Mouse (Mus musculus) MEL (cell line): Measurements from ENCODE around the gene Nfkbie. TPM values are rescaled to one million over a fixed set of nuclear protein-coding genes. Genes with fewer than 3 reads are reported as not detected.

Experiments used
- DNase-seq: peaks from one replicate; pipeline ENCODE4 v3.0.0; 2011; ENCODE audit warnings: low read depth, low spot score
- H3K27ac ChIP-seq: 2 replicates; pipeline ENCODE4 v1.5.1; 2012; ENCODE audit warnings: low read depth, mild to moderate bottlenecking, control low read depth, low read length, moderate library complexity; ENCODE audit not compliant: control insufficient read depth
- H3K27me3 ChIP-seq, 2 experiments: fragments of 150-350 bp in 1 of 2; sonication (generic) in 1 of 2; 2 replicates each; pipeline ENCODE4 v1.6.1; 2012; ENCODE audit warnings: low read length in 2 of 2, mild to moderate bottlenecking in 2 of 2, improper control_type of control experiment in 1 of 2, moderate library complexity in 1 of 2; ENCODE audit not compliant: insufficient read depth in 2 of 2, control insufficient read depth in 1 of 2
- H3K36me3 ChIP-seq, 2 experiments: 2 replicates each; pipeline ENCODE4 v1.6.1; 2012 to 2014; ENCODE audit warnings: low read length in 2 of 2, improper control_type of control experiment in 1 of 2, inconsistent platforms in 1 of 2, mild to moderate bottlenecking in 1 of 2; ENCODE audit not compliant: insufficient read depth in 2 of 2, control insufficient read depth in 1 of 2
- H3K4me1 ChIP-seq, 2 experiments: fragments of 150-350 bp in 1 of 2; sonication (generic) in 1 of 2; 2 replicates each; pipeline ENCODE4 v1.6.1; 2012; ENCODE audit warnings: low read length in 2 of 2, improper control_type of control experiment in 1 of 2, mild to moderate bottlenecking in 1 of 2; ENCODE audit not compliant: insufficient read depth in 2 of 2, control insufficient read depth in 1 of 2
- H3K4me3 ChIP-seq, 2 experiments: fragments of 150-350 bp in 1 of 2; sonication (generic) in 1 of 2; 2 replicates each; pipeline ENCODE4 v1.5.1; 2012; ENCODE audit warnings: low read depth in 2 of 2, low read length in 2 of 2, mild to moderate bottlenecking in 2 of 2, moderate library complexity in 2 of 2, control low read depth in 1 of 2, improper control_type of control experiment in 1 of 2; ENCODE audit not compliant: control insufficient read depth in 1 of 2, insufficient read depth in 1 of 2
- H3K79me2 ChIP-seq: 2 replicates; pipeline ENCODE4 v1.6.1; 2012; ENCODE audit warnings: mild to moderate bottlenecking, low read length, moderate library complexity; ENCODE audit not compliant: control insufficient read depth, poor library complexity, insufficient read depth
- H3K9ac ChIP-seq: 2 replicates; pipeline ENCODE4 v1.6.1; 2012; ENCODE audit warnings: low read depth, mild to moderate bottlenecking, control low read depth, low read length, moderate library complexity; ENCODE audit not compliant: control insufficient read depth, poor library complexity, severe bottlenecking
- H3K9me3 ChIP-seq: fragments of 150-350 bp; sonication (generic); replicated peaks from 2 replicates; pipeline ENCODE4 v1.6.1; 2012; ENCODE audit warnings: mild to moderate bottlenecking, low read length, improper control_type of control experiment, moderate library complexity; ENCODE audit not compliant: insufficient read depth
- BHLHE40 ChIP-seq: IDR thresholded peaks from 2 replicates; pipeline ENCODE4 v1.6.1; 2012; ENCODE audit warnings: low read depth, mild to moderate bottlenecking, inconsistent platforms, low read length, improper control_type of control experiment, borderline replicate concordance
- CHD2 ChIP-seq: IDR thresholded peaks from 2 replicates; pipeline ENCODE4 v1.6.1; 2011; ENCODE audit warnings: low read length, improper control_type of control experiment
- CTCF ChIP-seq, 3 experiments: IDR thresholded peaks in 2 of 3; conservative IDR thresholded peaks in 1 of 3; 2 replicates each; pipeline ENCODE4 v1.5.1; 2011 to 2012; ENCODE audit warnings: low read length in 3 of 3, low read depth in 2 of 3, mild to moderate bottlenecking in 2 of 3, improper control_type of control experiment in 1 of 3, inconsistent platforms in 1 of 3, mixed read lengths in 1 of 3, moderate library complexity in 1 of 3; ENCODE audit not compliant: control insufficient read depth in 1 of 3, insufficient read depth in 1 of 3, poor library complexity in 1 of 3, severe bottlenecking in 1 of 3
- E2F4 ChIP-seq: IDR thresholded peaks from 2 replicates; pipeline ENCODE4 v1.6.1; 2011; ENCODE audit warnings: low read depth, low read length, improper control_type of control experiment, borderline replicate concordance
- ELF1 ChIP-seq: IDR thresholded peaks from 2 replicates; pipeline ENCODE4 v1.6.1; 2014; ENCODE audit warnings: low read depth, mild to moderate bottlenecking, inconsistent platforms, low read length, improper control_type of control experiment, moderate library complexity
- EP300 ChIP-seq, 2 experiments: IDR thresholded peaks; 2 replicates each; pipeline ENCODE4 v1.6.1; 2011; ENCODE audit warnings: improper control_type of control experiment in 2 of 2, low read length in 2 of 2, low read depth in 1 of 2, mild to moderate bottlenecking in 1 of 2
- ETS1 ChIP-seq: IDR thresholded peaks from 2 replicates; pipeline ENCODE4 v1.6.1; 2012; ENCODE audit warnings: low read depth, mild to moderate bottlenecking, inconsistent platforms, low read length, improper control_type of control experiment, moderate library complexity
- GABPA ChIP-seq: IDR thresholded peaks from 2 replicates; pipeline ENCODE4 v1.6.1; 2012; ENCODE audit warnings: low read depth, mild to moderate bottlenecking, inconsistent platforms, low read length, improper control_type of control experiment, moderate library complexity
- GATA1 ChIP-seq: IDR thresholded peaks from 2 replicates; pipeline ENCODE4 v1.6.1; 2011; ENCODE audit warnings: low read depth, low read length, improper control_type of control experiment
- KAT2A ChIP-seq: conservative IDR thresholded peaks from 2 replicates; pipeline ENCODE4 v1.6.1; 2012; ENCODE audit warnings: low read depth, low read length, improper control_type of control experiment, inconsistent platforms
- MAFK ChIP-seq: IDR thresholded peaks from 2 replicates; pipeline ENCODE4 v1.6.1; 2011; ENCODE audit warnings: low read depth, mild to moderate bottlenecking, low read length, improper control_type of control experiment, borderline replicate concordance
- MAX ChIP-seq: IDR thresholded peaks from 2 replicates; pipeline ENCODE4 v1.6.1; 2011; ENCODE audit warnings: low read length, improper control_type of control experiment
- MAZ ChIP-seq: IDR thresholded peaks from 2 replicates; pipeline ENCODE4 v1.6.1; 2012; ENCODE audit warnings: low read depth, mild to moderate bottlenecking, inconsistent platforms, low read length, improper control_type of control experiment
- MXI1 ChIP-seq: IDR thresholded peaks from 2 replicates; pipeline ENCODE4 v1.6.1; 2011; ENCODE audit warnings: mild to moderate bottlenecking, low read depth, low read length, improper control_type of control experiment
- MYB ChIP-seq: IDR thresholded peaks from 2 replicates; pipeline ENCODE4 v1.6.1; 2011; ENCODE audit warnings: mild to moderate bottlenecking, low read depth, low read length, improper control_type of control experiment
- MYC ChIP-seq: IDR thresholded peaks from 2 replicates; pipeline ENCODE4 v1.6.1; 2011; ENCODE audit warnings: low read depth, mild to moderate bottlenecking, low read length, improper control_type of control experiment, moderate library complexity
- NELFE ChIP-seq: IDR thresholded peaks from 2 replicates; pipeline ENCODE4 v1.6.1; 2011; ENCODE audit warnings: low read depth, low read length, improper control_type of control experiment
- NRF1 ChIP-seq: IDR thresholded peaks from 2 replicates; pipeline ENCODE4 v1.6.1; 2014; ENCODE audit warnings: low read depth, mild to moderate bottlenecking, inconsistent platforms, low read length, improper control_type of control experiment, moderate library complexity; ENCODE audit not compliant: poor library complexity, insufficient read depth, severe bottlenecking
- POLR2A ChIP-seq, 2 experiments: IDR thresholded peaks; 2 replicates each; pipeline ENCODE4 v1.6.1; 2011 to 2012; ENCODE audit warnings: low read length in 2 of 2, mild to moderate bottlenecking in 2 of 2, control low read depth in 1 of 2, improper control_type of control experiment in 1 of 2, low read depth in 1 of 2, moderate library complexity in 1 of 2; ENCODE audit not compliant: control insufficient read depth in 1 of 2, insufficient read depth in 1 of 2, poor library complexity in 1 of 2
- POLR2AphosphoS2 ChIP-seq: IDR thresholded peaks from 2 replicates; pipeline ENCODE4 v1.6.1; 2011; ENCODE audit warnings: low read length, improper control_type of control experiment
- POLR2AphosphoS5 ChIP-seq: IDR thresholded peaks from 2 replicates; pipeline ENCODE4 v1.6.1; 2012; ENCODE audit warnings: low read depth, borderline replicate concordance, mild to moderate bottlenecking, inconsistent platforms, low read length, moderate library complexity, mixed read lengths
- RAD21 ChIP-seq: IDR thresholded peaks from 2 replicates; pipeline ENCODE4 v1.6.1; 2011; ENCODE audit warnings: mild to moderate bottlenecking, low read depth, low read length, improper control_type of control experiment
- TCF12 ChIP-seq: IDR thresholded peaks from 2 replicates; pipeline ENCODE4 v1.6.1; 2014; ENCODE audit warnings: low read depth, mild to moderate bottlenecking, inconsistent platforms, low read length, improper control_type of control experiment, moderate library complexity
- UBTF ChIP-seq: IDR thresholded peaks from 2 replicates; pipeline ENCODE4 v1.6.1; 2012; ENCODE audit warnings: low read depth, mild to moderate bottlenecking, inconsistent platforms, low read length, improper control_type of control experiment, moderate library complexity, borderline replicate concordance; ENCODE audit not compliant: insufficient read depth
- USF1 ChIP-seq: IDR thresholded peaks from 2 replicates; pipeline ENCODE4 v1.6.1; 2014; ENCODE audit warnings: low read depth, mild to moderate bottlenecking, inconsistent platforms, low read length, improper control_type of control experiment, moderate library complexity
- ZC3H11A ChIP-seq: IDR thresholded peaks from 2 replicates; pipeline ENCODE4 v1.6.1; 2012; ENCODE audit warnings: low read depth, mild to moderate bottlenecking, inconsistent platforms, low read length, improper control_type of control experiment
- ZKSCAN1 ChIP-seq: IDR thresholded peaks from 2 replicates; pipeline ENCODE4 v1.6.1; 2012; ENCODE audit warnings: low read depth, mild to moderate bottlenecking, inconsistent platforms, low read length, improper control_type of control experiment, moderate library complexity
- ZMIZ1 ChIP-seq: IDR thresholded peaks from 2 replicates; pipeline ENCODE4 v1.6.1; 2012; ENCODE audit warnings: low read depth, mild to moderate bottlenecking, inconsistent platforms, low read length, improper control_type of control experiment, moderate library complexity
- polyA plus RNA-seq, 2 experiments: library from polyadenylated mRNA; stranded (reverse) in 1 of 2; unstranded in 1 of 2; fragments of >175 nt in 1 of 2; fragments of >200 nt in 1 of 2; gene quantifications; 2 replicates each; pipeline versions ENCODE4 v1.2.1 to v1.2.4; 2012; ENCODE audit warnings: low replicate concordance in 2 of 2, low read depth in 1 of 2; ENCODE audit not compliant: insufficient read length in 2 of 2, insufficient read depth in 1 of 2, missing spikeins in 1 of 2
- total RNA-seq: library from RNA; depleted of rRNA; stranded (reverse); fragments of 300-350 nt; gene quantifications from 2 replicates; pipeline ENCODE4 v1.2.3, GENCODE M21; 2012

The Nfkbie gene
- total and polyA plus RNA-seq, 3 experiments = 2.7 to 5.7 TPM; not detected in 1

GRCm38 (mm10) chr17:45594881-45595735 is 39.6 kb downstream of the Nfkbie start (continued):
- TF ChIP-seq POLR2A (IDR thresholded peaks at IDR 0.05; ENCODE audit: control insufficient read depth in 1 of 2, insufficient read depth in 1 of 2, low read depth in 1 of 2, low read length in 2 of 2, poor library complexity in 1 of 2) (peak; percentile 60 to 88; a peak in 3 of 4 replicates), GABPA (no peak), GATA1 (peak; percentile 46; the same call in 1 of the 2 replicates), NRF1 (no peak), ETS1 (peak; percentile 20; the same call in 1 of the 2 replicates), NELFE (peak; percentile 71), EP300 (IDR thresholded peaks at IDR 0.05; ENCODE audit: low read depth in 1 of 2, low read length in 2 of 2) (no peak), MAX (peak; percentile 86), RAD21 (no peak), ZC3H11A (no peak), UBTF (peak; percentile 19; the same call in 1 of the 2 replicates), CTCF (IDR thresholded peaks at IDR 0.05 in 2 of 3, conservative IDR thresholded peaks at IDR 0.05 in 1 of 3; ENCODE audit: control insufficient read depth in 1 of 3, insufficient read depth in 1 of 3, low read depth in 2 of 3, low read length in 3 of 3, poor library complexity in 1 of 3, severe bottlenecking in 1 of 3) (no peak), MAFK (no peak), MYB (no peak), MXI1 (peak; percentile 93), ELF1 (no peak), POLR2AphosphoS5 (no peak; the same call in 1 of the 2 replicates), MAZ (no peak; the same call in 1 of the 2 replicates)

GRCm38 (mm10) chr17:45595736-45596390 is 40.4 kb downstream of the Nfkbie start:
- Histone ChIP-seq H3K79me2 (peaks cover 40% of the 10 kb centered on the region), H3K9me3 (no peaks in the 10 kb centered on the region), H3K9ac (peak overlapping the region; percentile 80), H3K27ac (peak overlapping the region; percentile 64), H3K27me3 (no peaks in the 10 kb centered on the region), H3K4me1 (peaks cover 26 to 45% of the 10 kb centered on the region in 2 experiments), H3K36me3 (peaks cover 2 to 37% of the 10 kb centered on the region in 2 experiments; a peak in 3 of 4 replicates), H3K4me3 (peak overlapping the region; percentile 60 to 75)
- DNase-seq = peak; percentile 67
- no peak for TF ChIP-seq MAFK
- TF ChIP-seq UBTF = 0 out of 2 replicates have a peak, but pooled peaks have one; percentile 13
- no peak for TF ChIP-seq CTCF (IDR thresholded peaks at IDR 0.05 in 2 of 3, conservative IDR thresholded peaks at IDR 0.05 in 1 of 3; ENCODE audit: control insufficient read depth in 1 of 3, insufficient read depth in 1 of 3, low read depth in 2 of 3, low read length in 3 of 3, poor library complexity in 1 of 3, severe bottlenecking in 1 of 3)
- TF ChIP-seq MYB = no peak
- TF ChIP-seq USF1 = no peak
- no peak for TF ChIP-seq POLR2AphosphoS2
- TF ChIP-seq BHLHE40 = no peak
- TF ChIP-seq ZKSCAN1 = no peak
- TF ChIP-seq E2F4 = no peak
- TF ChIP-seq MXI1 = no peak
- TF ChIP-seq MAZ = peak; percentile 64; the same call in 1 of the 2 replicates
- no peak for TF ChIP-seq MYC
- TF ChIP-seq ELF1 = no peak
- no peak for TF ChIP-seq ZMIZ1
- TF ChIP-seq CHD2 = no peak
- no peak for TF ChIP-seq KAT2A
- 0 out of 2 replicates have a peak, but pooled peaks have one; percentile 1 for TF ChIP-seq TCF12
- peak in 1 of 2 experiments; percentile 37; a peak in 1 of 4 replicates for TF ChIP-seq EP300 (IDR thresholded peaks at IDR 0.05; ENCODE audit: low read depth in 1 of 2, low read length in 2 of 2)
